ENCODE assay signal across 9 mouse cellular contexts in the genomic region with DNA sequence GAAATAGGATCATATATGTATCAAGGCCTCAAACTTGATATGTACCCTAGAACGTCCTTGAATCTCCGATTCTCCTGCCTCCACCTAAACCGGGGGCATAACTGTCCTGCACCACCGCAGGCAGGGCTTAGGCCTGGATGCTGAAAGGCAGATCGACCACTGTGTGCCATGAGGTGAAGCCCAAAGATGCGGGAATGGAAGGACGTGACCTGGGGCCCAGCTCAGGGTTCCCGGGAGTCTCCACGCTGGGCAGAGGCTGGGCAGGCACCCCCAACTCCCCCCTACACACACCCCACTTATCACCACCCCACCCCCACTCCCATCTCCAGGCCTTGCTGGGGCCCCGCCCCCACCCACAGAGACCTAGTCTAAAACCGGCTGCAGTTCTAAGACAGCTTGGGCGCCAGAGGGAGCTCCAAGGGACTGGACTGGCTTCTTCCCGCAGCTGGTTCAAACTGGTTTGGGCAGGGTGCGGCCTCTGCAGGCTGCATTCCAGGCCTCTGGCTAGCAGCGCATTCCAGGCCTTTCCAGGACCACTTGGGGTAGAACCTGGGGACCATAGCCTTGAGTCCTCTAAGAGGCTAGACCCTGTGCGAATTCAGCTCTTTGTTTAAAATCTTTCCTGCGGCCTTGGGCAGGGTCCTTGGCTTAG. TPM values are rescaled to one million over a fixed set of nuclear protein-coding genes. Genes with fewer than 3 reads are reported as not detected.
DNase-seq lines count a peak whose midpoint lies in the region; ATAC-seq lines count a peak whose summit lies in the region.
"Had no signal": no experiment of that assay in that cellular context is flagged by ENCODE, and none has a peak within 500 bp of the region (broad histone marks: within the 10 kb centered on the region; RNA-seq: fewer than 3 reads in every experiment).

No protein-coding gene starts in this region.

- peak overlapping the region; percentile 35; the same call in 1 of the 2 replicates for H3K27ac ChIP-seq in hindbrain, embryonic 13.5 days

- no peaks in the 10 kb centered on the region for H3K36me3 ChIP-seq in hindbrain, embryonic 13.5 days

- H3K4me1 ChIP-seq in hindbrain, embryonic 13.5 days (replicated peaks), result peaks cover 36% of the 10 kb centered on the region

- peak; percentile 98 for DNase-seq in ES-CJ7 (ENCODE audit: low read depth, low spot score)
- peak; percentile 51 for DNase-seq in c-Kit-positive CD71-positive TER-119-negative erythroid progenitor cells, embryonic 14.5 days (ENCODE audit: low read depth)
- DNase-seq in gastrocnemius, adult 18-20 months (ENCODE audit: low spot score), result peak; percentile 33
- peak; percentile 40 to 49 for DNase-seq in layer of hippocampus, postnatal 36 days
- DNase-seq in lung, postnatal 36 days, result peak; percentile 92
- peak; percentile 83 to 84 for DNase-seq in right cerebral cortex, postnatal 10 days (ENCODE audit: low spot score in 2 of 2)
- no peak for DNase-seq in cerebellum, adult 9-11 months

- H3K4me2 ChIP-seq in hindbrain, embryonic 13.5 days, result no peak overlapping the region; the same call in 1 of the 2 replicates

- peak; percentile 45; the same call in 1 of the 2 replicates for ATAC-seq in hindbrain, embryonic 13.5 days (ENCODE audit: low FRiP score)

- H3K9me3 ChIP-seq in hindbrain, embryonic 13.5 days, result no peaks in the 10 kb centered on the region

- H3K9ac ChIP-seq in hindbrain, embryonic 13.5 days, result peak overlapping the region; percentile 62; the same call in 1 of the 2 replicates

- H3K27me3 ChIP-seq in hindbrain, embryonic 13.5 days, result peaks cover 19% of the 10 kb centered on the region

- WGBS in hindbrain, embryonic 13.5 days, result 17% methylated on average over 17 of the region's 17 CpGs

- no peak overlapping the region for H3K4me3 ChIP-seq in hindbrain, embryonic 13.5 days
- H3K4me3 ChIP-seq: erythroblast, embryonic 14.5 days had no signal

RNA-seq across cellular contexts. Expression of a gene that starts 34.0 kb away (rescaled TPM):
- 1 to 10 TPM; 1.0 to 2.4 TPM for total RNA-seq in gastrocnemius, adult 18-20 months (2021)
- polyA plus RNA-seq in hindbrain, embryonic 13.5 days (2015; fragmentation: Nextera tagmentation; extraction: Ambion mirVana), result 7.5 and 7.9 TPM in 2 replicates
- total RNA-seq in layer of hippocampus, postnatal 36 days (2021), result 1 to 10 TPM; 4.1 to 4.3 TPM
